Mouse (Mus musculus) adipose tissue, adult 10 weeks (tissue): ENCODE results near the gene Nipa1. TPM values are rescaled to one million over a fixed set of nuclear protein-coding genes. Genes with fewer than 3 reads are reported as not detected.

Source experiments
- polyA plus RNA-seq: library from polyadenylated mRNA; stranded (reverse); fragments of 350-450 nt; fragmentation: Illumina TruSeq; extraction: RNeasy Lipid Tissue Mini Kit (QIAGEN cat#74804); gene quantifications from one replicate; pipeline ENCODE4 v1.2.3, GENCODE M21; 2014; ENCODE audit warnings: low read depth, low replicate concordance

The Nipa1 gene
- 3.7 TPM for polyA plus RNA-seq

GRCm38 (mm10) chr7:56019930-56020253 lies at the start of gene Nipa1:
Gene Nipa1, minus strand, starts transcription at chr7:56019954.

DNA sequence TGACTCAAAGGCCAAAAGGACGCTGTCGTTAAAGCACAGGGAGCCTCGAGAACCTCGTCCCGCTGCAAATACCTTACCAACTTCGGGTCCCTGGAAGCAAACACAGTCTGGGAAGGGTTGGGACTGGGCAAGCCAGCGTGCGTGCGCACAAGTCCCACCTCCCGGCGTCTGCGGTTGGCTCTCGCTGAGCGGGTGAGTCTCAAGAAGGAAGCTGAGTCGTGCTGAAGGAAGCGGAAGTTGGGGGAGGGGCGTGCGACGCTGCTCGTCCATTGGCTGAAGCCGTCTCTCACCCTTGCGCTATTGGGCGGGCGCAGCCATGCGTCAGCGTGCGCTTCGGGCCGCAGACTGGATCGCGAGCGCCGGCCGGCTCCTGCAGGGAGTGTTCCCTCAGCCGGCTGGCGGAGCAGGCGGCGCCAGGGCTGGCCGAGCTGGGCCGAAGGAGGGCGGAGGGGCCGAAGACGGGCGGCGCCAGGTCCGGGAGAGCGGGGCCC lies 30.1 kb upstream of the Nipa1 start, which contains the start of gene Herc2:
TSS of gene Herc2 (plus strand) at position 366 of the 491 bp plus-strand sequence.

GRCm38 (mm10) chr7:55962004-55962908 lies 57.5 kb downstream of the Nipa1 start, which contains the start of gene Nipa2:
Gene Nipa2, minus strand, starts transcription at chr7:55962476.

Other genes with a start within 250 kb of the Nipa1 start
- gene Tubgcp5, start 225.8 kb downstream of the Nipa1 start, polyA plus RNA-seq, result 11.2 TPM
- gene Cyfip1, start 178.2 kb downstream of the Nipa1 start, polyA plus RNA-seq, result 45.9 TPM
- 24.1 TPM for gene Nipa2, start 57.5 kb downstream of the Nipa1 start, polyA plus RNA-seq
- 27.8 TPM for gene Herc2, start 30.2 kb upstream of the Nipa1 start, polyA plus RNA-seq
- 0.09 TPM for gene Oca2, start 219.8 kb upstream of the Nipa1 start, polyA plus RNA-seq